Mouse (Mus musculus): ENCODE measurements around the gene Six2.

DNA sequence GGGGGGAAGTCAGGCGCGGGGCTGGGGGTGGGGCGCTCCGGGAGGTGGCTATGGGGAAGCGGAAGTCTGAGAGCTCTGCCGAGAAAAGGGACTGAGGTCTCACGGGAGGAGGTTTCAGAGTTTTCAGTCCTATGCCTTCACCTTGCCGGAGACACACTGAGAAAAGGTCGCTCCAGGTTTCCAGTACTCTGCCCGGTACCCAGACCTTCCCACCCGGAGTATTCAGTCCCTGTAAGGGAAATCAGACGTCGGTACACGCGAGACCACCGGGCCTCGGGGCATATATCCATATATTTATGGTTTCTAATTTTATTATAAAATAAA is 4.1 kb downstream of the Six2 start:
- no peak for TF ChIP-seq CTCF (IDR thresholded peaks at IDR 0.05; ENCODE audit: low read depth)
- TF ChIP-seq EP300 (IDR thresholded peaks at IDR 0.05; ENCODE audit: low read depth) = no peak
